Mouse (Mus musculus) forebrain, embryonic 16.5 days (tissue): ENCODE measurements at regions not wholly inside any gene's neighbourhood (a gene's known extent, or its start where the extent isn't known, plus 50 kb on each side); places are given as distances from the start of the nearest gene placed in this dataset.

Experiments
- ATAC-seq: fragments of 200-750 bp; cut with Nextera tagmentation; 2 replicates; pipeline ENCODE4 v1.8.0; 2017; ENCODE audit warnings: mild to moderate bottlenecking, moderate library complexity
- H3K27ac ChIP-seq: fragments of 300-500 bp; sonication (generic); 2 replicates; pipeline ENCODE4 v1.5.1; 2014; ENCODE audit warnings: low read length, control low read depth
- H3K27me3 ChIP-seq: fragments of 300-500 bp; sonication (generic); replicated peaks from 2 replicates; pipeline ENCODE4 v1.6.1; 2014; ENCODE audit warnings: low read length; ENCODE audit not compliant: control insufficient read depth, insufficient read depth
- H3K36me3 ChIP-seq: fragments of 300-500 bp; sonication (generic); 2 replicates; pipeline ENCODE4 v1.6.1; 2014; ENCODE audit not compliant: control insufficient read depth, insufficient read depth
- H3K4me1 ChIP-seq: fragments of 300-500 bp; sonication (generic); replicated peaks from 2 replicates; pipeline ENCODE4 v1.6.1; 2014; ENCODE audit warnings: low read length; ENCODE audit not compliant: control insufficient read depth, insufficient read depth
- H3K4me2 ChIP-seq: fragments of 300-500 bp; sonication (generic); 2 replicates; pipeline ENCODE4 v1.6.1; 2014; ENCODE audit warnings: mild to moderate bottlenecking, low read length, control low read depth
- H3K4me3 ChIP-seq: fragments of 300-500 bp; sonication (generic); replicated peaks from 2 replicates; pipeline ENCODE4 v1.5.1; 2014; ENCODE audit warnings: mild to moderate bottlenecking, low read length, control low read depth
- H3K9ac ChIP-seq: fragments of 300-500 bp; sonication (generic); replicated peaks from 2 replicates; pipeline ENCODE4 v1.6.1; 2014; ENCODE audit warnings: low read depth, low read length, control low read depth
- H3K9me3 ChIP-seq: fragments of 300-500 bp; sonication (generic); 2 replicates; pipeline ENCODE4 v1.6.1; 2016; ENCODE audit warnings: low read length; ENCODE audit not compliant: control insufficient read depth
- WGBS: fragments of 180-500 bp; shearing (Covaris S2); extraction: QIAGEN DNeasy Blood & Tissue Kit; methylation state at CpG from one replicate; pipeline ENCODE4 v1.1.7; 2014; 5-methylcytosine and 5-hydroxymethylcytosine counted together

DNA sequence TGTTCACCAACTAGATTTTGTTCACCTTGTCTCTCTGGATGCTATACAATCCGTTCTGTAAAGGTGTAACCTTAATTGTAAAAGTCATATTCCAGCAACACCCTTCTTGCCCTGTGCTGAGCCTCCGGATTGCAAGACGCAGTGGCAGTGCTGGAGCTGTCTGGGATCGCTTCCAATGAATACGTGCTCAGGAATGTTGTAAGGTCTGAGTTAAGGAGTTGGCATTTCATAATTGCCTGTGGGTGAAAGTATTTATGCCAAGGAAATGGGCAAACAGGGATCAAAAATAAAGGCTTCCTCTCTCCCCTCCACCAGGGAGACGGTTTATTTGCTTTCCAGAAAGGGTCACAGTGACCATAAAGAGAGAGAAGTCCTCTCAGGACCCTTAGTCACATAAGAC lies 93.3 kb downstream of the Apob start:
- H3K27me3 ChIP-seq: no peaks in the 10 kb centered on the region
- no peak overlapping the region for H3K27ac ChIP-seq
- no peak overlapping the region for H3K4me2 ChIP-seq
- no peak for ATAC-seq
- no peaks in the 10 kb centered on the region for H3K9me3 ChIP-seq
- no peak overlapping the region for H3K9ac ChIP-seq
- no peaks in the 10 kb centered on the region for H3K36me3 ChIP-seq
- no peak overlapping the region for H3K4me3 ChIP-seq
- no peaks in the 10 kb centered on the region for H3K4me1 ChIP-seq
- WGBS: 80% methylated on average over 6 of the region's 6 CpGs

DNA sequence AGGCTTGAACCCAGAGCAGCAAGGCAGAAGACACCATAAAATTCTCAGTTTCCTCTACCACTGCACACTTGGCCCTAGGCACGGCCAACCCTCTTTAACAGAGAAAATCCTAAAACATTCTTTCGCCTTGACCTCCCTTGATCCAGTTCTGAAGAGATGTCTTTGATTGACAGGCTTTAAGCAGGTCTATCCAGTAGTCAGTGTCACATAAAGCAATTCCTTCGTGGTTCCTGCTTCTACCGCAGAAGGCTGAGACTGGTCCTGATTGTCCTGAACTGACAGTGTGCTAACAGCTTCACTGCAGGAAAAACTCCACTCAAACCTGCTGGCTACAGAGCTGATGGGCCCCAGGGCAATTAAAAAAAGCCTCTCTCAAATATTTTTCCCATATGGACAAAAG lies 93.8 kb downstream of the Apob start:
- Histone ChIP-seq H3K36me3 (no peaks in the 10 kb centered on the region), H3K27ac (no peak overlapping the region), H3K9me3 (no peaks in the 10 kb centered on the region), H3K4me2 (no peak overlapping the region), H3K27me3 (no peaks in the 10 kb centered on the region), H3K4me1 (no peaks in the 10 kb centered on the region), H3K4me3 (no peak overlapping the region), H3K9ac (no peak overlapping the region)
- no peak for ATAC-seq
- 81% methylated on average over 4 of the region's 4 CpGs for WGBS

DNA sequence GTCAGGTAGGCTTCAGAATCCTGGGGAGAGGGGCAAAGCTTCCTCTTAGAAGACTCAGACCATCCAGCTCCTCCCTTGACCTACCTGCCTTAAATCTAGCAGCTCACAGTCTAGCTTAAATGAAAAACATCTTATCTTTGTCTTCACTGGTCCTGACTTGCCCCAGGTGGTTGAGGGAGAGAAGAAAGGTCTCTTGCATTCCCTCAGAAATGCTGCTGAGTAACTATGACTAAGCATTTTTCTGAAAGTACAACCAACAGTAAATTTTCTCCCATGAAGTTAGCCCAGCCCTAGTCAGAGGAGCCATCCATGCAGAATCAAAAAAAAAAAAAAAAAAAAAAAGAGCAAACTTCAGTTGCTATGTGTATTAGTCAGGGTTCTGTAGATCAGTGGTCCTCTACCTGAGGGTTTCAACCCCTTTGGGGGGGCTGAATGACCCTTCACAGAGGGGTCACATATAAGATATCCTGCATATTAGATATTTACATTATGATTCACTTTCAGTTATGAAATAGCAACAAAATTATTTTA lies 98.6 kb downstream of the Apob start:
- no peaks in the 10 kb centered on the region for H3K36me3 ChIP-seq
- ATAC-seq: no peak
- H3K4me2 ChIP-seq: no peak overlapping the region
- no peak overlapping the region for H3K9ac ChIP-seq
- H3K4me3 ChIP-seq: no peak overlapping the region
- no peaks in the 10 kb centered on the region for H3K9me3 ChIP-seq
- no peak overlapping the region for H3K27ac ChIP-seq
- no peaks in the 10 kb centered on the region for H3K4me1 ChIP-seq
- H3K27me3 ChIP-seq: no peaks in the 10 kb centered on the region

DNA sequence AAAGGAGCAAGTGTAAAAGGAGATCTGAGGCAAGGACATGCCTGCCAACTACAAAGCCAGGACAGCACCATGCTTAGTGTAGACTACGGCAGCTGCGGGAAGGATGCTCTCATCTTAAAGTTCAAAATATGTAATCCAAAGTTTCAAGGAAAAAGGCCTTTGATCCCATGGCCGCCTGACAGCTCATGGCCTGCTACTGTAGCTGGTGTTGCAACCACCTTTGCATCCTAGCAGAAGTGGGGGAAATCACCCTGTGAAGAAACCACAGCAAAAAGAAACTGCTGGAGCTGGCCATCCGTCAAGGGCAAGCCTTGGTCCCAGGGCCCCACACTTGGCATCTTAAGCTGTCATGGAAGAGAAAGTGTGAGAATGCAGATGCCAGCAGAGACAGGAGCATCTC lies 99.9 kb downstream of the Apob start:
- no peak overlapping the region for H3K4me2 ChIP-seq
- no peak overlapping the region for H3K4me3 ChIP-seq
- no peaks in the 10 kb centered on the region for H3K36me3 ChIP-seq
- no peaks in the 10 kb centered on the region for H3K27me3 ChIP-seq
- ATAC-seq: no peak
- no peaks in the 10 kb centered on the region for H3K4me1 ChIP-seq
- no peak overlapping the region for H3K9ac ChIP-seq
- 91% methylated on average over 4 of the region's 4 CpGs for WGBS
- no peaks in the 10 kb centered on the region for H3K9me3 ChIP-seq
- H3K27ac ChIP-seq: no peak overlapping the region

DNA sequence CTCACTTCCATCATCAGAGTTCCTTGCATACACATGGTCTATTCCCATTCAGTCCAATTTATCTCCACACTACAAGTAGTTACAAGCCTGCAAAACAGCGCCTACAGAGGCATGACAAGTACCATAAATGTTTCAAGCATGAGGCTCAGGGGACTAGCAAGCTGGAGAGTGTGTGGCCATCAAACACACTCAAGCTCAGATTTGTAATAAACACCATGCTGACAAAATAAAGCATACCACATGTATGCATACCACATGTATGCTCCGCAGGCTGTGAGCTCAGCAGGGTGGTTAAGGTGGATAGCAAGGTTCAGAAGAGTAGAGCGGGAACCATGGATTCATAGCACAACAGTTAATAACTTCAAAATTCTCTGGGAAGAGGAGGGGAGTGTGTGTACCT lies 100.6 kb downstream of the Apob start:
- Histone ChIP-seq H3K36me3 (no peaks in the 10 kb centered on the region), H3K4me3 (no peak overlapping the region), H3K9me3 (no peaks in the 10 kb centered on the region), H3K27me3 (no peaks in the 10 kb centered on the region), H3K4me2 (no peak overlapping the region), H3K4me1 (no peaks in the 10 kb centered on the region), H3K9ac (no peak overlapping the region), H3K27ac (no peak overlapping the region)
- 95% methylated on average over 3 of the region's 3 CpGs for WGBS
- no peak for ATAC-seq

DNA sequence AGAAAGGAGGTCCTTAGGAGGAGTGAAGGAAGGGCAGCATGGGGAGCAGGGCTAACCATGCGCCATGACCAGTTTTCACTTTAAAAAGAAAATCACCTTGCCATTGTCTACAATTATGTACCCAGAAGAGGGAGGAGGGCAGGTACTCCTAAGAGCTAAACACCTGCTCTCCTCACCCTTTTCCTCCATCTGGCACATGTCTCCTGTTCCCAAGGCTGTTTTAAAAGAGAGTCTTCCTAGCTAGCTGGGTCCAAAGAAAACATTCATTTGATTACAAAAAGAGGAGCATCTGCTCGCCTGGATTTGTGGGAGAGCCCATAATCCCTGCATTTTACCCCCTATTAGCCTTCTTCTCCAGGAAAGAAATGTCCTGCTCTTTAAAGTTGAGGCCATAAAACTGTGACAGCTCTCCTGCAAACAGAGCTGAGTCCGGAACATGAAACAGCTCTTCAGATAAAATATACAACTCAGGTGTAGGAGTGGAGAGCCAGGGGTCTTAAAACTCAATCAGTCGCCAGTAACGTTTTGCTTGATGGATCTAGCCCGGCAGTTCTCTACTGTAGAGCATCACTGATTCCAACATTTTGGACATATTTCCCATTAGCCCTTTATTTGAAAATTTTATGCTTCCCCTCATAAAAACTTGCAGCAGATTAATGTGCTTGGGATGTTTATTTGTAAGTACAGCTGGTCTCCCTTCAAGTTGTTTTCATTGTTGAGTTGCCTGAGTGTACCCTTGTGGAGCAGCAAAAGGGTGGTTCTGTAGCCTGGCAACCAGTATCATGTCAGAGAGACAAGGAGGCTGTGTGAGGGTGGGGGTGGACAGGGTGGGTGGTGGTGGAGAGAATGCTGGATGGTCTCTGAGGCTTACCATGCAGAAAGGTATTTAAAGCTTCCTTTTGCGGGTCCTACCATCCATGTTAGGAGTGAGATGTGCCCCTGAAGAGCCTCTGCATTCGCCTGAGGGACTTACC lies 105.5 kb downstream of the Apob start:
- ATAC-seq: no peak
- H3K36me3 ChIP-seq: no peaks in the 10 kb centered on the region
- WGBS: 78% methylated on average over 8 of the region's 8 CpGs
- H3K9ac ChIP-seq: no peak overlapping the region
- no peaks in the 10 kb centered on the region for H3K27me3 ChIP-seq
- H3K4me1 ChIP-seq: no peaks in the 10 kb centered on the region
- H3K9me3 ChIP-seq: no peaks in the 10 kb centered on the region
- no peak overlapping the region for H3K27ac ChIP-seq
- no peak overlapping the region for H3K4me2 ChIP-seq
- no peak overlapping the region for H3K4me3 ChIP-seq

DNA sequence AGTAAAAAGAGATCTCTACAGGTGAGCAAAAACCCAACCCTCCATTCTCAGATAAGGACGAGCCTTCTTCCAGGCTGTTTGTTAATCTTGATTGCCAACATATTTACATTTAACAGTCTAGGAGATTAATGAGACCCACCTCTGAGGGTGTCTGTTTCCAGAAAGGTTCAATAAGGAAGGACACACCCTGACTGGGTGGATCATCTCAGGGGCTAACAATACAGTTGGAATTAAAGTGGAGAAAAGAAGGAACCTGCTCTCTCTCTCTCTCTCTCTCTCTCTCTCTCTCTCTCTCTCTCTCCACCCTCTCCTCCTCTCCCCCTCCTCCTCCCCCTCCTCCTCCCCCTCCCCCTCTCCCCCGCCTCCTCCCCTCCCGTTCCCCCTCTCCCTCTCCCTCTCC lies 110.5 kb downstream of the Apob start:
- 0 out of 2 replicates have a peak, but pooled peaks cover 2% of the 10 kb centered on the region for H3K9me3 ChIP-seq
- no peak overlapping the region for H3K27ac ChIP-seq
- H3K36me3 ChIP-seq: no peaks in the 10 kb centered on the region
- no peak overlapping the region for H3K9ac ChIP-seq
- no peak overlapping the region for H3K4me3 ChIP-seq
- no peaks in the 10 kb centered on the region for H3K4me1 ChIP-seq
- WGBS: 73% methylated on average over 1 of the region's 3 CpGs
- ATAC-seq: no peak
- H3K4me2 ChIP-seq: no peak overlapping the region
- no peaks in the 10 kb centered on the region for H3K27me3 ChIP-seq

DNA sequence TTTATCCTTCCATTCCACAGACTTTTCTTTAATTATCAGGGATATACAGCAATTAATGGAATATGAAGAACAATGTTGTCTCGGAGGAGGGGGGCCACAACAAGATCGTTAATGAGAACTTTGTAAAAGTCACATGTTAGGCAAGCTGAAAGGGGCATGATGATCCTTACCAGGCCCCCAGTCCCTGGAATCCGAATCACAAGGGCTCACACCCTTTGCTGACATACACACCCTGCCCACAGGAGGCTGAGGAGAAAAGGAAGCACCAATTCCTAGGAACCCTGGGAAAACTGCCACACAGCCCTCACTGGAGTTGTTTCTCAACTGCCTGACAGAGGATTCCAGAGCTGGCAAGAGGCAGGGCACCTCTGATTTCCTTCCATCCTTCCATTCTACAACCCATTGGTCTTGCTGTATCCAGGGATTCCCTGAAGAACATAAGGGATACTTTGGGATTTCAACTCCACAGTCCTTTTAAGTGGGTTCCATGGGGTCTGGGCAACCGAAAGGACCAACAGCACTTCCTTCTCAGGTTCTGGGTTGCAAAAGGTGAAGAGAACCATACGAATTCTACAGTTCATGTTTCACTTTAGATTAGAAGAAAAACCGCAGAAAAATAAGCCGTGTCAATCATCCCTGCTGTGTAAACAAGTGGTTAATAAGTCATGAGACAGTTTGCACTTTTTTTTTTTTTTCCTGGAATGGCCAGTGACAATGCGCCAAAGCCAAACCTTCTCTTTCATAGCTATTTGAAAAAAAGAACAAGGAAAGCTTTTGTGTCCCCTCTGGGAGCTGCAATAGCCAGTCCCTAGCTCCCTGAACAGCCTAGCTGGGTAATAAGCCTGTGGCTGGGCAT lies 112.2 kb downstream of the Apob start:
- H3K4me2 ChIP-seq: no peak overlapping the region
- no peaks in the 10 kb centered on the region for H3K27me3 ChIP-seq
- H3K36me3 ChIP-seq: no peaks in the 10 kb centered on the region
- WGBS: 47% methylated on average over 8 of the region's 8 CpGs
- H3K4me1 ChIP-seq: no peaks in the 10 kb centered on the region
- H3K9me3 ChIP-seq: 0 out of 2 replicates have a peak, but pooled peaks cover 4% of the 10 kb centered on the region
- no peak overlapping the region for H3K9ac ChIP-seq
- no peak for ATAC-seq
- no peak overlapping the region for H3K27ac ChIP-seq
- H3K4me3 ChIP-seq: no peak overlapping the region

DNA sequence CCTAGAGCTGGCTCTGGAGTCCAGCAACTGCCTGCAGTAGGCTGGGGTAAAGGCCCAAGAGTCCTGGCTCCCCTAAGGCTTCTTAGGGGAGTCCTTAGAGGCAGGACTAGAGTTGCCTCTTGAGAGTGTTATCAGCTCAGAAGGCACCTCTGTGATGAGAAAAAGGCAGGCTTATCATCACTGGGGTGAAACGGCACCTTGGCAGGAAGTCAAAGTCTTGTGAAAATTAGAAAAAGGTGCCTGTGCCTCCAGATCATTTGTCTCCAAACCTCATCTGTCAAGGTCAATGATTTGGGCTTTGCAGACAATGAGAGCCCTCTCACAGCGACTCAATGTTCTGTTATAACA lies 112.8 kb downstream of the Apob start:
- ATAC-seq: no peak
- Histone ChIP-seq H3K4me3 (no peak overlapping the region), H3K9me3 (peaks cover 4% of the 10 kb centered on the region; the same call in 1 of the 2 replicates), H3K27ac (no peak overlapping the region), H3K4me2 (no peak overlapping the region), H3K4me1 (no peaks in the 10 kb centered on the region), H3K27me3 (no peaks in the 10 kb centered on the region), H3K9ac (no peak overlapping the region), H3K36me3 (no peaks in the 10 kb centered on the region)
- 73% methylated on average over 2 of the region's 2 CpGs for WGBS
